Mouse (Mus musculus): ENCODE data around the gene Rab39. TPM values are rescaled to one million over a fixed set of nuclear protein-coding genes. Genes with fewer than 3 reads are reported as not detected.

The Rab39 gene
- total RNA-seq (2021) = 1 to 10 TPM in 1 of 2 experiments, under 1 TPM in 1; 0.90 to 1.0 TPM
- long read RNA-seq, experiment 1 = 0 reads
- long read RNA-seq, experiment 2, partial matches to known transcripts = 0 of 1 reads
- long read RNA-seq, experiment 2, other reads (novel, unspliced or antisense) = 0 of 1 reads

GRCm38 (mm10) chr9:53705992-53706696 is at the start of gene Rab39:
Rab39 (minus strand) TSS chr9:53706232.
- DNase-seq (ENCODE audit: low spot score in 2 of 2) = peak; percentile 60 to 62

DNA sequence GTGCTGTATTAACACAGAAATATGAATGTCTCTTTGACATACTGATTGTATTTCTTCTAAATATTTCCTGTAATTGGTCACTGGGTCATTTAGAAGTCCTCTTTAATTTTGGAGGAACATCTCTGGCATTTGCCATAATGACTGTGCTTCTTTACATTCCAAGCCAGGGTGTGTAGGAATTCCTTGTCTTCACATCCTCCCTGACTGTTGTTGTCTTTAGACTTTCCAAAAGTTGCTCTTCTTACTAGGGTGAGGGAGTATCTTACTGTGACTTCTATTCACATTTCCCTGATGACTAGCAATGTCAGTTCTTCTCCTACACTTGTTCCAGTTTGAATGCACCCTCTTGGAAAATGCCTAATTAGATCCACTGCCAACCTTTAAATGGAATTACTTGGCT is 48.8 kb upstream of the Rab39 start:
- DNase-seq (ENCODE audit: low spot score in 2 of 2) = no peak

- DNase-seq (ENCODE audit: low spot score in 2 of 2) = no peak
Measured at GRCm38 (mm10) chr9:53750899-53751298, 44.9 kb upstream of the Rab39 start.

- DNase-seq (ENCODE audit: low spot score in 2 of 2) = no peak
Measured at GRCm38 (mm10) chr9:53750411-53750810, 44.4 kb upstream of the Rab39 start.

DNA sequence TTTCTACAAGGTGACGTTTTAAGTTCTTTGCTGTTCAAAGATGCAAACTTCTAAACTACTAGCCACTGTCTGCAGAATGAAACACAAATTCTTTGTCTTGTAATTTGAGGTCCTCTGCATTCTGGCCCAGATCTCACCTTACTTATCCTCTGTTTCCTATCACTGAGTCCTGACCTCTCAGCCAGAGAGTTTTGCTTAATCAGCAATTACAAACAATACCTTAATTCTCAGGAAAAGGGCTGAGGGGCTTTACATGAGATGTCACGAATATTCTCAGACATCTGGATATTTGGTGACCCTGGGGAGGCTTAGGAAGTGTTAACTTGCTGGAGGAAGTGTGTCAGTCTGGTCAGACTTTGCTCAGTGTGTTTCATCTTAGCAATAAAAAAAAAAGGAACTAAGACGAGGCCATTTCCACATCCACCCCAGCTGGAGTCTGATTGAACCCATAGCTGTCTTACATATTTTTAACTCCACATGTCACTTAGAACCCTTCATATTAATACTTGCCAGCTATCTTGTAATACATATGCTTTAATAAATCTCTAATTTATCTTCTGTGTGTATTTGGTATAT is 34.9 kb upstream of the Rab39 start:
- no peak for DNase-seq (ENCODE audit: low spot score in 2 of 2)

- peak in 1 of 2 experiments; percentile 2 for DNase-seq (ENCODE audit: low spot score in 2 of 2)
Measured at GRCm38 (mm10) chr9:53705491-53705991, 491 bp downstream of the Rab39 start.

DNA sequence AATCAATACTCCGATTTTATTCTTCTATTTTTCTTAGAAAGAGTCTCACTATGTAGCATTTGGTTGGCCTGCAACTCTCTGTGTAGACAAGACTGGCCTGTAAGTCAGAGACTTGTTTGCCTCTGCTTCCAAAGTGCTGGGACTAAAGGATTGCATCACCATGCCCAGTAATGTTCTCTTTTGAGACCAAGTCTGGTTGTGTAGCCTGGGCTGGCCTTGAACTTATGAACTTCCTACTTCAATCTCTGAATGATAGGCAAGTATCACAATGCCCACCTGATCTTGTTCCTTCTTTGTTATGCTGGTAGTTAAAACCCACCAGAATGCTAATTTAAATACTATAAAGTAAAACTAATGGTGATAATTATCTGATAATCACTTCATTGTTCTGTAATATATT is 3.0 kb downstream of the Rab39 start:
- DNase-seq (ENCODE audit: low spot score in 2 of 2) = no peak

DNA sequence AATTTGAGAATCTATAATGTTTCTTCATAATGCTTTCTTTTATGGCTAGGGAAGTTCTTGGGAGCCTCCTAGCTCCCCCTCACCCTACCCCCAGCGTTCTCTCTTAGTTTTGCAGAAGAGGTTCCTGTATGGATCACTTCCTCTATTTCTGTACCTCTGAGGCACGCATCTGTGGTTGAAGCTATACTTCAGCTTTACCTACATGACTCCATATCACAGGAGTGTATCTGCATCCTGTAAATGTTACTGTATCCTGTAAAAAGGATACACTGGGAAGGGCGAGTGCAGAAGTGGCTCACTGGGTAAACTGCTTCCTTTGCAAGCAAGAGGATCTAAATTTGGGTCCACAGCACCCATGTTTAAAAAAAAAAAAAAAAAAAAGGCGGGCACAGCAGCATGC is 5.5 kb downstream of the Rab39 start:
- no peak for DNase-seq (ENCODE audit: low spot score in 2 of 2)

DNA sequence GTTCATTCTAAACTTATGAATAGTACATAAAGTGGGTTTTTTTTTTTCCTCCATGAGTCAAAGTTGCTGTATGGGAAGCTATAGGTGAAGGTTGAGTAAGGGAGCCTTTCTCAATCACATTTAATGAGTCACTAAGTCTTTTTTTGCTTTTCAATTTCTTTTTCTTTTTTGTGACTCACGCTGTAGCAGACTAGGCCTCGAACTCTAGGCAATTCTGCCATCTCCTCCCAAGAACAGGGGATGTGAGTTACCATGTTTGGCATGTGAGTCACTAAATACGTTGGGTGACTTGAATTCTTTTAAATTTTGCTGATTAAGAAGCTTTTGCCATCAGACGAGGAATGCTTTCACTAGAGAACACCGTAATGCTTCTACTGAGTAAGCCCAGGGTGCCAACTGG is 10.2 kb downstream of the Rab39 start:
- no peak for DNase-seq (ENCODE audit: low spot score in 2 of 2)

DNA sequence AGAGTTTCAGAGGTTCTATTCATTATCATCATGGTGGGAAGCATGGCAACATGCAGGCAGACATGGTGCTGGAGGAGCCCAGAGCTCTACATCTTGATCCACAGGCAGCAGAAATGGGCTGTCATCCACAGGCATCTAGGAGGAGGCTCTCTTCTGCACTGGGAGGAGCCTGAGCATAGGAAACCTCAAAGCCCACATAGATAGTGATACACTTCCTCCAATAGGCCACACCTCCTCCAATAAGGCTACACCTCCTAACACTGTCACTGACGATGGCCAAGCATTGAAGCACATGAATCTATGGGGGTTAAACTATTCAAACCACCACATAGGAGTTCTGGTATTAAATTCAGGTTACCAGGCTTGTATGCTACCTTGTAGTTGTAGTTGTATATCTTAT is 12.3 kb downstream of the Rab39 start:
- DNase-seq (ENCODE audit: low spot score in 2 of 2) = no peak

DNA sequence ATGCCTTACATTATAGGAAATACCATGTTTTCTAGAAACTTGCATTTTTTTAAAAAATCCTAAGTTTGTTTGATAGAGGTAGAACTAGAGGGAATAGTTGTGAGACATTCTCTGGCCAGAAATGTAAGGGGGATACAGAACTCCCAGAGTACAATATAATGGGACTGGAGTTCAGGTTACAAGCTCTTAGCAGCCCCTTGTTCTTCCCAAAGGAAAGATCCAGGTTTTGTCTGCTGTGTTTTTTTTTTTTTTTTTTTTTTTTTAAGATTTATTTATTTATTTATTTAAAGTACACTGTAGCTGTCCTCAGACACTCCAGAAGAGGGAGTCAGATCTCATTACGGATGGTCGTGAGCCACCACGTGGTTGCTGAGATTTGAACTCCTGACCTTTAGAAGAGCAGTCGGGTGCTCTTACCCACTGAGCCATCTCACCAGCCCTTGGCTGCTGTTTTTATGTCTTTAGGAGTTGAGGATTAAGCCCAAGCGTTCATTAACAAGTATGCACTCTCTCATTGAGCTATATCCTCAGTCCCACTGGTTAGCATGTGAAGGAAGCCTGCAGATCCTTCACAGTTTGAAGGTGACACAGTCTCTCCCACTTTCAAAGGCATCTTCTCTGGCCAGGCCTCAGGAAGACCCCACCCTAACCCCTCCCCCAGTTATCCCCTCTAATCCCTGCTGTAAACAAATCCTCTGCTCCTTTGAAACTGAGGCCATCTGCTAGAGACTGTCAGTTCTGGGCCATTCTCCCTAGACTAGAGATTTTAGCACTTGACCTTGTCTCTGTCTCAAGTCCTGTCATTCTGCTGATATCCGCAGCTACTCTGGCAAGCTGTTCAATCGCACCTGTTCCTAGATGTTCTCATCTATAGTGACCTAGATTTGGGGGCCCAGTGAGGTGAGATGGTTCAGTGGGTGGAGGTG is 14.0 kb downstream of the Rab39 start:
- no peak for DNase-seq (ENCODE audit: low spot score in 2 of 2)

GRCm38 (mm10) chr9:53680851-53681250 is 25.2 kb downstream of the Rab39 start:
- no peak for DNase-seq (ENCODE audit: low spot score in 2 of 2)

DNA sequence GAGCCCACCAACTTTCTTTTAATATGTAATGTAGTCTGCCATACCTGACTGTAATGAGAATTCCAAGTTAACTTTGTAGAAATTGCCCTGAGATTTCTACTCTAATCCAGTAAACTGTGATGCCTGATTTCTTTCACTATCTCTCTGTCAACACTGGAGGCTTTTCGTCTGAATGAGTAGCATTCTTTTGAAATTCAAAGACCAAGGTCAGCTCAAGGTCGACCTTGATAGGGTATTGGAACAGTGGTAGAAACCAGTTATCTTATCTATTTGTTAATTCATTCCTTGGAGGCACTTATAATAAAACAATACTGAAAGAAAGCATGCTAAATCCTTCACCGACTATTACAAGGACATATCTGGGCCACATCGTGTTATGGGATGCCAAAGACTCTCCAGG is 29.1 kb downstream of the Rab39 start:
- no peak for DNase-seq (ENCODE audit: low spot score in 2 of 2)

DNA sequence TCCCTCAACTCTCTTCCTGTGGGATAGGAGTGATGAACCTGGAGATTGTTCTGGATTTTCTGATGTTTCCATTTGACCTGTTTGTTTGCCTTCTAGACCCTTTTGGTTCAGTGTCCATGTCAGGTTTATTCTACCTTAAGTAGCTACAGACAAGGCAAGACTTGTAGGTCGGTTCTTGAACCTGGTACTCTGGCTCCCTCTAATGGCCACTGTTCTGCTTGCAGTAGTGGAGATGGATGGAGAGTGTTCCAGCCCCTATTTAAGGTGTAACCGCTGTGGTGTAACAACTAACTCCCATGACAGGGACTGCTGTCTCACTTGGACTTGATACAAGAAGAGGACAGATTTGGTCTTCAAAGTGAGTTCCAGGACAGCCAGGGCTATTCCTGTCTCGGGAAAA is 32.5 kb downstream of the Rab39 start:
- DNase-seq (ENCODE audit: low spot score in 2 of 2) = peak in 1 of 2 experiments; percentile 41

- no peak for DNase-seq (ENCODE audit: low spot score in 2 of 2)
Measured at GRCm38 (mm10) chr9:53669680-53670219, 36.3 kb downstream of the Rab39 start, which contains the start of gene Cul5. Cul5 (minus strand) TSS chr9:53670014.

DNA sequence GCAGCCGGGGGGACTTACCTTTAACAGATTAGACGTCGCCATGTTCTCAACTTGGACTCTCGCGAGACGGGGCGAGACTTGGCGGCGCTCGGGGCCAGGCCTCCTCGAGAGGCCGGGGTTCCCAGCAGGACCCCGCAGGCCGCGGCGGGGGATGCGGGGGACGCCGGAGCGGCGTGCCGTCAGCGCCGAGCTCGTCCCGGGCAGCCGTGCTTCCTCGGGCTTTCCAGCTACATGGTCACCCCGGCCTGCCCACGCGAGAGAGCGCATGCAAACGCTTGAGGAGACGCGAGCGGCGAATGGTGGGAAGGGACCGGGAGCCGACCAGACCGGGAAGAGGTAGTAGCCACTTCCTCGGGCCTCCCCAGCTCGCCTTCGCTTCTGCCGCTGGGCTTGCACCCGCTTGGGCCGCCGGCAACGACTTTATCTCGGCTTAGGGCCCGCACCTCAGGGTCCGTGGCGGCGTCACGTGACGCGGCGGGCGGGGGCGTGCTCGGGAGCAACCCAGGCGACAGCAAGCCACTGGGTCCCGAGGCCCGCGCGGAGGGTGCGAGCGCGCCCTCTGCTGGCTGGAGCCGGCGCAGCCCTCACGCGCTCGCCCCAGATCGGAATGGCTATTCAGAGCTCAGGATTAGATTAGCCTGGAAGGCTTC is 38.9 kb downstream of the Rab39 start:
- peak; percentile 87 to 92 for DNase-seq (ENCODE audit: low spot score in 2 of 2)

DNA sequence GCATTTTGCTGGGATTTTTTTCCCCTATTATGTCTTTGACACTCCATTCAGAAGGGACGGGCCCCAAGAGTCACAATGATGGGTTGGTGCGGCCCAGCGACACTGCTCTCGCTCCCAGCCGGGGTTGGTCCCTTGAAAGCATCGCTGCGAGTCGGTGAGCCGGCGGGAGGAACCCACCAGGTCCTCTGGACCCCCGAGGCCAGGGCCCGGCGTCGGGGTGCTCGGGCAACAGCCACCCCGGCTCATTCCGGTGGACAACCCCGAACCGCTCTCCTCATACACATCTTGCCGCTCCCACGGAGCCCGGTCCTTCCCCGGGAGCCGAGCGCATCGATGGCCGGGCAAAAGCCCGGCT is 39.4 kb downstream of the Rab39 start:
- no peak for DNase-seq (ENCODE audit: low spot score in 2 of 2)

GRCm38 (mm10) chr9:53665428-53665827 is 40.6 kb downstream of the Rab39 start:
- no peak for DNase-seq (ENCODE audit: low spot score in 2 of 2)

- no peak for DNase-seq (ENCODE audit: low spot score in 2 of 2)
Measured at GRCm38 (mm10) chr9:53664819-53665218, 41.2 kb downstream of the Rab39 start.

- DNase-seq (ENCODE audit: low spot score in 2 of 2) = no peak
Measured at GRCm38 (mm10) chr9:53634796-53635195, 71.2 kb downstream of the Rab39 start.
